Comparison of ENCODE assay signal across 8 mouse cellular contexts in the genomic region with DNA sequence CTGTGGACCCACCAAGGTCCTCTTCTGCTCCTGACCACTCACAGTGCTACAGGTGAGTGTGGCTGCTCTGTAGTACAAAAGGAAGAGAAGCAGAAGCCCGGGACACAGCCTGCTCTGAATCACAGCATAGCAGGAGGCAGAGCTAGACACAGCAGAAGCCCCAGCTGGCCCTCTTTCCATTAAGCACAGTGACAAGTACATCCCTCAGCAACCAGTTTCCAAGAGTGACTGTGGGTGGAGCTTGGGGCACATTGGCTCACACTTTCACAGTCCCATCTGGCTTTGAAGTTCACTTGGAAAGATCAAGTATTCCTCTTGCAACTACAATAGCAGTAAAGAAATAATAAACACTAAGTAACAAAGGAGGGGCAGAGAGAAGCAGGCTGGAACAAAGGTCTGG. TPM values are rescaled to one million over a fixed set of nuclear protein-coding genes. Genes with fewer than 3 reads are reported as not detected.
DNase-seq lines count a peak whose midpoint lies in the region; ATAC-seq lines count a peak whose summit lies in the region.
"Had no signal": no experiment of that assay in that cellular context is flagged by ENCODE, and none has a peak within 500 bp of the region (broad histone marks: within the 10 kb centered on the region; RNA-seq: fewer than 3 reads in every experiment).

No protein-coding gene starts in this region.

- H3K9ac ChIP-seq in neural tube, embryonic 11.5 days (ENCODE audit: low read length), result no peak overlapping the region
- no peak overlapping the region for H3K9ac ChIP-seq in hindbrain, embryonic 11.5 days (ENCODE audit: low read depth, low read length)
- H3K9ac ChIP-seq: liver, embryonic 14.5 days had no signal

- H3K4me3 ChIP-seq in neural tube, embryonic 11.5 days (ENCODE audit: low read depth, low read length), result no peak overlapping the region
- no peak overlapping the region for H3K4me3 ChIP-seq in hindbrain, embryonic 11.5 days (ENCODE audit: low read depth, low read length)

- intact Hi-C loops in left cerebral cortex, postnatal 4 days (cut with DNase I), result no loop called here

- peak; percentile 49 for ATAC-seq in neural tube, embryonic 11.5 days (ENCODE audit: insufficient read depth, low FRiP score, low TSS enrichment)
- peak; percentile 67 for ATAC-seq in hindbrain, embryonic 11.5 days (ENCODE audit: low FRiP score)

- peaks cover 26% of the 10 kb centered on the region for H3K4me1 ChIP-seq in neural tube, embryonic 11.5 days (ENCODE audit: control insufficient read depth, insufficient read depth, low read length)
- H3K4me1 ChIP-seq in hindbrain, embryonic 11.5 days (replicated peaks; ENCODE audit: control insufficient read depth, insufficient read depth, low read length), result peaks cover 24% of the 10 kb centered on the region

- peak overlapping the region; percentile 68 for H3K27ac ChIP-seq in neural tube, embryonic 11.5 days (ENCODE audit: low read depth, low read length)
- H3K27ac ChIP-seq in hindbrain, embryonic 11.5 days (ENCODE audit: low read depth, low read length), result peak overlapping the region; percentile 82
- H3K27ac ChIP-seq: liver, embryonic 14.5 days had no signal

- H3K36me3 ChIP-seq in neural tube, embryonic 11.5 days (ENCODE audit: control insufficient read depth, insufficient read depth, low read length), result no peaks in the 10 kb centered on the region
- H3K36me3 ChIP-seq in hindbrain, embryonic 11.5 days (ENCODE audit: control insufficient read depth, insufficient read depth, low read length), result no peaks in the 10 kb centered on the region

- 13% methylated on average over 1 of the region's 1 CpGs for WGBS in neural tube, embryonic 11.5 days
- WGBS in hindbrain, embryonic 11.5 days, result 4% methylated on average over 1 of the region's 1 CpGs

- no peak overlapping the region for H3K4me2 ChIP-seq in neural tube, embryonic 11.5 days (ENCODE audit: low read depth)
- H3K4me2 ChIP-seq in hindbrain, embryonic 11.5 days (replicated peaks; ENCODE audit: low read depth, low read length), result no peak overlapping the region

- no peaks in the 10 kb centered on the region for H3K27me3 ChIP-seq in neural tube, embryonic 11.5 days (ENCODE audit: control insufficient read depth, insufficient read depth, low read length)
- no peaks in the 10 kb centered on the region for H3K27me3 ChIP-seq in hindbrain, embryonic 11.5 days (ENCODE audit: control insufficient read depth, insufficient read depth, low read length)

- H3K9me3 ChIP-seq in neural tube, embryonic 11.5 days (ENCODE audit: control insufficient read depth, low read length), result no peaks in the 10 kb centered on the region
- H3K9me3 ChIP-seq in hindbrain, embryonic 11.5 days (ENCODE audit: control insufficient read depth, low read length), result no peaks in the 10 kb centered on the region

- peak; percentile 55 for DNase-seq in neural tube, embryonic 11.5 days (ENCODE audit: low spot score)
- no peak for DNase-seq in neural tube, embryonic 10.5 days (ENCODE audit: extremely low spot score, low spot score)
- DNase-seq in hindbrain, embryonic 11.5 days (ENCODE audit: low spot score), result peak; percentile 52
- peak; percentile 40 for DNase-seq in left cerebral cortex, postnatal 4 days
- no peak for DNase-seq in thymus, postnatal 10 days (ENCODE audit: low spot score in 2 of 2)
- DNase-seq in testis, postnatal 14 days (ENCODE audit: low spot score), result no peak
- no peak for DNase-seq in urinary bladder, postnatal 36 days (ENCODE audit: low spot score in 2 of 2)

RNA-seq across cellular contexts. Expression of a gene that starts 32.2 kb away (rescaled TPM):
- 29.8 and 31.3 TPM in 2 replicates for polyA plus RNA-seq in neural tube, embryonic 11.5 days (2014; fragmentation: Nextera tagmentation; extraction: Ambion mirVana)
- polyA plus RNA-seq in hindbrain, embryonic 11.5 days (2014; fragmentation: Nextera tagmentation; extraction: Ambion mirVana), result 25.5 and 28.3 TPM in 2 replicates
- total RNA-seq in left cerebral cortex, postnatal 4 days (2021), result 10 to 100 TPM; 34.1 to 34.7 TPM

Comparison
In these comparisons a context has a peak if more than half of its experiments do, and no peak if none do; other contexts are left out.
1. DNase-seq: peak in neural tube, embryonic 11.5 days (single experiment), hindbrain, embryonic 11.5 days (single experiment) and left cerebral cortex, postnatal 4 days (single experiment); none in neural tube, embryonic 10.5 days (single experiment), thymus, postnatal 10 days (0 of 2), testis, postnatal 14 days (single experiment) and urinary bladder, postnatal 36 days (0 of 2).